Mouse (Mus musculus): ENCODE measurements around the gene Akirin2.

The Akirin2 gene

DNA sequence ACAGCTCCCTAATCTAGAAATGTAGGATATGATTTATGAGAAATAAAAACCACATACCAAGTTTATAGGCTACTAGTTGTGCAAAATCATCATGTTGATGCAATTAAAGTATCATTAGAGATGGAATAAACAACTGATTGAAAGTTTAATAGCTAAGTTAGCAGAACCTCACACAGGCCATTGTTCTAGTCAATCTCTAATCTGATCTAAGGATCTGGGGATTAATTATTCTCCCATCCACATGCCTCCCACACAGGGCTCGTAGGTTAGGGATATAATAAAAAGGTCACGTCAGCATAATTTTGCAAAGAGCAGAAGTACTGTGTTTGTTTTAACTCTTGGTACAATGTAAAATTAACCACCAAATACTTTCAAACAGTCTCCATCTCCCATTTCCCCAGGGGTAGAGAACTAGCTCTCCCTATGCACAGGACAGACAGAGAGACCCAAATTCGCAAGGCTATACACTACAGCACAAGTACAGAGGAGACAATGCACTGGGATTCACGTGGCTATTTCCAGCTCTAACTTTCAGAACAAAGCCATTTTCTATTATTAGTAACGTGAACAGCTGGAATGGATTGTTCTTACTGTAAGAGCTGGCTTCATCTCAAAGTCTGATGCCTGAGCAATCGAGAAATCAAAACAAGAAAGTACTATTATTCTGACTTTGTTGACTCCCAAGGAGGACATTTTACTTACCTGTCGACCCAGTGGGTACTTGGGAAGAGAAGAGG, 34.3 kb downstream of the Akirin2 start:
- DNase-seq = peak; percentile 41 to 55

DNA sequence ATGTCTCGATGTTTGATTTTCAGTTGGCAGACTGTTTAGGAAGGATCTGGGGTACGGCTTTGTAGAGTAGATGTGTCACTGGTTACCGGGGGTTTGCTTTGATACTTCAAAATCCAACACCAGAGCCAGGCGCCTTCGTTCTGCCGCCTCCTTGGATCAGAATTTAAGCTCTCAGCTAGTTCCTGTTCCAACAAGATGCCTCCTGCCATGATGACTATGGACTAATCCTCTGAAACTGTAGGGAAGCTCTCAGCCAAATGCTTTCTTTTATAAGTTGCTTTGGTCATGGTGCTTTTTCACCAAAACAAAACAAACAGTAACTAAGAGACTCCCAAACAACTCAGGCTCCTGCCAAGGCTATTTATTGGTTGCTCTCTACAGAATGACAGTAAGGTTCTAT, 52.4 kb downstream of the Akirin2 start:
- no peak for DNase-seq

DNA sequence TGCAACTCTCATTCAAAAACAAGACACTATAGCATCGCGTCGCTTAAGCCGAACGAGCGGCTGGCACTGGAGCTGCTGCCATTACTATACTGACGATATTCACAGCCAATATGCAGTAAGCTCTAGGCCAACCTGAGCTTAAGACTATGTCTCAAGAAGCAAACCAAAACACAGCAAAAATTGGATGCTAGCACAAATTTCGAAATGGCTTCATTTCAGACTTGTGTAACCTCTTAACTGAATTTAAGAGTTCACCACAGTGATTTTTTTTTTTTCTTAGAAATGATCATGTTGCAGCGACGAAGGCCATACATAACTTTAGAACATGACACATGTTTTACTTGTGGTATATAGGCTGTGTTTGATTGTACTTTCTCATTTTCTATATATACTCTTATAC, 55.9 kb downstream of the Akirin2 start:
- no peak for DNase-seq

DNA sequence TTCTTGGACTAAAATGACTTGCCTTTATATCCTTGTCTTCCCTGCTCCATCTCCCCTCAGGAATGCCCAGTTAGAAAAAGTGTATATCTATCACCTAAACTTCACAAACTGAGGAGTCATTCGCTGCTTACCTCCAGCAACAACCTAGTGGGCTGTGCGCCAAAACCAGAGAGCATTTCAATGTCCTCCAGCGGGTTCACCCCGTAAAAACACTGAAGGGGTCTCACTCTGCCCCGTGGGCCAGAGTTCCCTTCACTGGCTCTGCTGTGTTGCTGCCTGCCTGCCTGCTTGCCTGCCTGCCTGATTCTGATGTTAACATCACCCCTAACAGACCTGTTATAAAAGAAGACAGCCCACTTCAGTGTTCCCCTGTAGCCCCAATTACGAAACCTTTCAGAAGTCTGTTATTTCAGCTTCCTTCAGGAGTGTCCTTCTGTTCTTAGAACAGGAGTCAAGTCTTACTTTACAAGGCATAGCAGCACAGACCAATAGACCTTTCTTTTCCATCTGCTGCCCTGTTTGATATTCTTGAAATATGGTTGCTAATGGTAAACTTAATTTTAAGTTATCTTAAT, 62.9 kb downstream of the Akirin2 start:
- DNase-seq = peak; percentile 29 to 56

DNA sequence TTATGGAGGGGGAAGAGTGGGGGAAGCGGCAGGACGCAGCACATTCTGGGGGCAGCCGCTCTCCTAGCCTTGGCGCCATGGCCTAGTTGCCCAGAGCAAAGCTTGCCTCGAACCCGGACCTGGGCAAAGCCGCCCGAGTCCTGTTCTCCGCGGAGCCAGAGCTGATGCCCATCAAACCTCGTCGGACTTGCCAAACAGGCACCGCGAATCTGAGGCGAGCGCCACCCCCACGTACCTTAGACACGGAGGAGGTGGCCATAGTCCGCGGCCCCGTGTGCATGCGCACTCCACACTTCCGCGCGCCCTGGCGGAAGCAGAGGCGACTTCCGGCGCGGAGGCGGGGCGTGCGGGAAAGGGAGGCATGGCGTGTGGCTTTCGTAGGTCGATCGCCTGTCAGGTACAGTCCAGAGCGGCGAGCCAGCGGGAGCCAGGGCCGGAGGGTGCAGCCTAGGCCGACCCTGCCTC, 63.9 kb downstream of the Akirin2 start, which contains the start of the genes Orc3 and Rars2:
Gene Orc3 (minus strand): TSS at position 315 of the 465 bp plus-strand sequence.
Gene Rars2 (plus strand): TSS at position 328 of the 465 bp plus-strand sequence.
- DNase-seq = peak; percentile 92 to 93

DNA sequence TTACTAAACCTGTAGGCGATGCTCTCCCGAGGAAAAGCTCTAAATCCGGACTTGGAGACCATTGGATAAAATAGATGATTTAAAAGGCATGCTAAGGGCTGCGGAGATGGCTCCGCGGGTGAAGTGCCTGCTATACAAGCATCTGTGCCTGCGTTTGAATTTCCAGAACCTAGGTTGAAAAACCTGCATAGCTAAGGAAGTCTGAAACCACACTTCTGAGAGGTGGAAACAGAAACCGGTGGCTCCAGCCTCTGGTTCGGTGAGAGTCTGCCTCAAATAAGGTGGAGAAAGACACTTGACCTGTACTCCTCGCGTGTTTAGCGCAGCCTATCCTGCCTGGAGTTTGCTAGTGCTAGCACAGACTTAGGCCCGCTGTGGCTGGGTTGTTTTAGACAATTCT, 64.6 kb downstream of the Akirin2 start:
- peak in 1 of 2 experiments; percentile 25 for DNase-seq

DNA sequence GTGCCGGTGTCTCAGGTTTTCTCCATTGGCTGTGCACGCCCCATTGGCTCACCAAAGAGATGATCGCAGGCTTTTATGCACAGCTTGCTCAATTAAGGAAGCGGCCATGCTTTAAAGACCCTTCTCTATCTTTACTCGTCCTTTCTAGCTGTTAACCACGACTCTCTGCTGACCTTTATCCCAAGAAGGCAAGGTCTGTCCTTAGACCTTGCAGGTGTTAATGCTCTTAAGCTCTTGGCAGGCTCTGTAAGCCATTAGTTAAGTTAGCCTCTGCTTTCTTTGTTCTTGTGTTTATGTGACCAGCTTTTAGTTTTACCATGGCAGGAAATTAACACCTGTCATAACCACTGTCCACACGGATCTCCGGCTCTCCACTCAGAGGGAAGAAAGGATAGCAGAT, 65.4 kb downstream of the Akirin2 start:
- DNase-seq = peak; percentile 20 to 29
